Mouse (Mus musculus) v-Abl transformed pro-B cells (cell line): Measurements from ENCODE around the gene Ralgapa1.
"Not testable (repeated sequence)": the region's sequence is repeated elsewhere in the genome, so short reads cannot be mapped to it uniquely, and the experiment has no call there.

Experiments used
- in situ Hi-C, 2 experiments: fragments of 400-800 bp; cut with MboI; formaldehyde crosslinking; loops; one replicate each; pipeline ENCODE4 v1.15.1; 2025; ENCODE audit not compliant: unreplicated experiment in 2 of 2

Ralgapa1 gene

GRCm38 (mm10) chr12:55820119-55820660, 777 bp downstream of the Ralgapa1 start:
- in situ Hi-C loops = loop anchor here in 1 of 2 experiments (10.0 kb wide), 1 partner anchor 95 kb away; no protein-coding TSS in a partner anchor

DNA sequence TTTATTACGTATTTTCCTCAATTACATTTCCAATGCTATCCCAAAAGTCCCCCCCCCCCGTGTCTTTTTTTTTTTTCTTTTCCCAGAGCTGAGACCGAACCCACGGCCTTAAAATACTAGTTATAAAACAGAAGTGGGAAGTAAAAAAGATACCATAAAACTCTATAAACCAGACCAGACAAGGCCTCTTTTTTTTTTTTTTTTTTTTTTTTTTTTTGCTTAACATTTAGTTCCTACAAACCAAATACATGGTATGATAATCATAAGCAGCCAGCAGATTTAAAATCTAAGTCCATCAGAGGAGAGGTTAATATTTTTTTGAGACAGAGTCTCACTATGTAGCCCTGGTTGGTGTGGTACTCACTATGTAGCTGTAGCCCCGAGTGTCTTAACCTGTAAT, 4.5 kb downstream of the Ralgapa1 start:
- in situ Hi-C loops = no loop called here

DNA sequence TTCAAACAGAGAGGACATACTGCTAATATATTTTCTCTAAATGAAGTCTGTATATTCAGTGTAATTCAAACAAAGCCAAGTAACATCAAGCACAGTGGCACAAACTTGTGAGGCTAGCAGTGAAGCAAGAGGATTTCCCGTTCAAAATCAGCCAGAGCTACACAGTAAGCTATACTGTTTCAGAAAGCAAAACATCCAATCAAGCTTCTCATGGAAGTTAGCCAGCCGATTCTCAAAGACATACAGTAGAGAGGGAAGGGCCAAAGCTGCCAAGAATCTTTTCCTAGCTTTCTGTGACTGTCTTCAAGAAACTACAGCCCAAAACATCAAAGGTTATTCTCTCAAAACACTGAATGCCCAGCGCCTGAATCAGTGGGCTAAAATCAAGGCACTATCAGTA, 15.9 kb downstream of the Ralgapa1 start:
- in situ Hi-C loops = no loop called here

GRCm38 (mm10) chr12:55801131-55801530, 19.8 kb downstream of the Ralgapa1 start:
- in situ Hi-C loops = no loop called here

DNA sequence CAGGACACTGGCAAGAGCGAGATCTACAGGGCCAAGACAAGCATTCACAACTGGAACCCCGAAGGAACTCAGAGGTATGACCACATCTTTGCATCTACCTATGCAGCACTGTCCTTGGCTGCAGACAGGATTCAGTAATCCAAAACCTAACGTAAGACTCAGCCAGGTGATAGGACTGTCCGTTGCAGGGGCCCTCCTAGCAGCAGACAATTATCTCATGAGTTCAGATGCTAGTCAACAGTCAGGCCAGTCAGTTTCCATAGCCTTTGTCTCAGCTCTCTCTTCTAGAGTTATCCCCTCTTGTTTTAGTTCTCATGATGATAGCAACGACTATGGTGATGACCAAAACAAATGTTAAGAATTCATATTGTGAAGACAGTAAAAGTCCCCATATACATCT, 20.8 kb downstream of the Ralgapa1 start:
- in situ Hi-C loops = no loop called here

DNA sequence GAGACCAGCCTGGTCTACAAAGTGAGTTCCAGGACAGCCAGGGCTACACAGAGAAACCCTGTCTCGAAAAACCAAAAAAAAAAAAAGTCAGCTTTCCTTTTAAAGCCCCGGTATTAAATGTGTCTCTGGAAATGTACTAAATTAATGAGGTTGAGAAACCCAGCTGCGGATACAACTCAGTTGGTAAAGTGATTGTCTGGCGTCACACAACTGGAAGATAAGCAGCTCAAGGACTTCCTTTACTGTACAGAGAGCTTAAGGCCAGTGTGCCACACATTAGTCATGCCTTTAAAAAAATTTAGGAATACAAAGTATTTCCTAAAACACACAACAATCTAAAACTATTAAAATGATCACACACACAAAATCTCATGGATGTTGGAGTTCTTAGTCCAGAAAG, 22.2 kb downstream of the Ralgapa1 start:
- in situ Hi-C loops = no loop called here

GRCm38 (mm10) chr12:55797103-55797502, 23.9 kb downstream of the Ralgapa1 start:
- in situ Hi-C loops = no loop called here

DNA sequence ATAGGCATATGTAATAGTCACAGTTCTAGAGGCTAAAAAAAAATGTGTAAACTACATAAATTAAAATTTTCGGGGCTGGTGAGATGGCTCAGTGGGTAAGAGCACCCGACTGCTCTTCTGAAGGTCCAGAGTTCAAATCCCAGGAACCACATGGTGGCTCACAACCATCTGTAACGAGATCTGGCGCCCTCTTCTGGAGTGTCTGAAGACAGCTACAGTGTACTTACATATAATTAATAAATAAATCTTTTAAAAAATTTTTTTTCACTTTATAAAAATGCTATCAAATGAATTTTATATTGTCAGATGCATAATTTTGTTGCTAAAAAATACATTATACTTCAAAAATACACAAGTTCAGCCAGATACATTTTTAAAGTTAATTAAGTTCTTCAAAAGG, 26.5 kb downstream of the Ralgapa1 start:
- in situ Hi-C loops = not testable (repeated sequence)

DNA sequence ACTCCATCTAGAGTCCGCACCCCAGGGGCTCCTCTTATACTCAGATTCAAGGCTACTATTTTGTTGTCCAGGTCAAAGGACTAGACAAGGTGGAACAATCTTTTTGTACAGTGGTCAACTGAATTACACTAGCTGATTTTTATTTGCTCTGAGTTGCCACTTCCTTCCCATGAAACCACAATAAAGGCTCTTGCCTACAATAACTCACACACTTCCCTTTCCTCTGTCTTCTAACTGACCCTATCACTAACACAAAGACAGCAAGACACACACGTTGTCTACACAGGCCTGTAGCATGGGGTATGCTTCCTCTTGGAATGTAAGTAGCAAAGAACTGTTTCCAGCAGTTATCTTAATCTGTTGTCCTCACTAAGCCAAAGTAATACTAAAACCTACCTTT, 35.7 kb downstream of the Ralgapa1 start:
- in situ Hi-C loops = no loop called here

DNA sequence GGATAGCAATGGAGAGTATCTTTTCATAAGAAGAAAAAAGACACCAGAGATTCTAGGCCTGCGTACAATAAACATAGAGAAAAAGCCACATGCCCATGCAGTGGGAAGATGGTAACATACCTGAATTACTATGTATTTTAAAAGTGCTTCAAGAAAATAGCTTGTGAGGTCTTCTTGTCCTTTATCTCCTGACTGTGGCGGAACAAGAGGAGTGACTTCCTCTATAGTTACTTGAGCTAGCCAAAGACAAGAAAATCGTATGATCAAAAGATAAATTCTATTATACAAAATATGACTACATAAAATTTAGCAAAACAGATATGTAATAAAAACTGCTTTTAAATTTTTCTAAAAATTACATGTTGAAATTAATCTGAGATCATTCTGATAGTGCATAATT, 38.3 kb downstream of the Ralgapa1 start:
- in situ Hi-C loops = loop anchor here in 1 of 2 experiments (5.0 kb wide), 1 partner anchor 50 kb away; no protein-coding TSS in a partner anchor

- in situ Hi-C loops = loop anchor here (5.0 to 10.0 kb wide), 2 partner anchors 54 to 276 kb away; no protein-coding TSS in a partner anchor
Observed at GRCm38 (mm10) chr12:55778301-55778700, 42.7 kb downstream of the Ralgapa1 start.

- in situ Hi-C loops = loop anchor here (5.0 to 10.0 kb wide), 2 partner anchors 55 to 277 kb away; no protein-coding TSS in a partner anchor
Observed at GRCm38 (mm10) chr12:55777356-55777755, 43.6 kb downstream of the Ralgapa1 start.

DNA sequence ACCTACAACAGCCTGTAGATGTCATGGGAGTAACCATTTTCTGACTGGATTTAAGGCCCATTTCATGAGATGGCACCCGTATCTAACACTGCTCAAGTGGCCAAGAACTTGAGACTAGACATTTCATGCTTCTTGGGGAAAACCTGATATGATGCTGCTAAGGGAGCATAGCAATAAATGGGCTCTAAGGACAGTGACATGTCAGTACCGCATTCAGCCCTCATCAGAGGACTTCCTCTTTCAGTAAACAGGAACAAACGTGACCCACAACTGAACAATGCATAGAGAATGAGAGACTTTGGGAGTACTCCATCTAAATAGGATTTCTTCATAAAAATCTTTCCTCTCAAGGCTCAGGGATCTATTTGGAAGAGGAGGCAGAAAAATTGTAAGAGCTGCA, 46.7 kb downstream of the Ralgapa1 start:
- in situ Hi-C loops = loop anchor here in 1 of 2 experiments (10.0 kb wide), 1 partner anchor 280 kb away; no protein-coding TSS in a partner anchor

DNA sequence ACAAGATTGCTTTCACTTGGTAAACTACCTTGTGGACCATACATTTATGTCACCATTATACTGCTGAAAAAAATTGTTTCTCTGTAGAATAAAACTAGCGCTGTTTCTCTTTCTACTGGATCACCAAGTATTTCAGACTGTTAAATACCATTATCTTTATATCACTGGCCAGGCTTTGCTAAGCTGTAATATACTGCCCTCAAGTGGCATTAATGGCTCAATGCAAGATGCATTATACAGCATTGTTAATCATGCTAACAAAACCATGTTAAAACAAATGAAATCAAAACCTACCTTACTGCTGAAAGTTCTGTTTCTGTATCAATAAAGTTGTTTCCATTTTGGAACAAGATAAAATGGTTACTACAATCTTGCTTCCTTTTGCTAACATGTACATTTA, 100.6 kb downstream of the Ralgapa1 start:
- in situ Hi-C loops = loop anchor here (5.0 to 10.0 kb wide), 4 partner anchors 104 to 403 kb away; partner anchors contain the start of gene Ralgapa1 (in 1 of the 2)

GRCm38 (mm10) chr12:55705881-55706280, 115.1 kb downstream of the Ralgapa1 start:
- in situ Hi-C loops = no loop called here

- in situ Hi-C loops = no loop called here
Observed at GRCm38 (mm10) chr12:55666699-55667098, 154.3 kb downstream of the Ralgapa1 start.

GRCm38 (mm10) chr12:55663194-55663593, 157.8 kb downstream of the Ralgapa1 start:
- in situ Hi-C loops = loop anchor here in 1 of 2 experiments (5.0 kb wide), 1 partner anchor 51 kb away; no protein-coding TSS in a partner anchor

DNA sequence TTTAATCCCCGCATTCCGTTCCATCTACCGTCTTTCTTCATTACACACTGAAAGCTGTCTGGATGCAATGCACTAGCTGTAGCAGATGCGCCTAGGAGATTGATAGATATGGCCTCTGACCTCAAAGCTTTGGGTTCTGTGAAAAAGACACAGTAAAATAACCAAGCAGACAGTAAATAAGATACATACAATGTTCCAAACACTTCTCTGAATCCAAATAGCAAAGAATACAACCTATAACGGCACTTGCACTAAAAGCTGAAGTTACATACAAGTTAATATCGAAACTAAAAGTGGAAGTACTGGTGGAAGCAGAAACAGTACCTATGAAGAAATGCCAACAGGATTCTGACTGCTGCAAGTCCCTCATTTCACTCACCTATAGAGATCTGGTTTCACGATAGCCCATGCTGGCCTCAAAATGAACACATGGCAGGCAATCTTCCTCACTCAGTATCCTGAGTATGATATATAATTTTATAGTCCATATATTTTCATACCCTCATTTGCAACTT, 172.9 kb downstream of the Ralgapa1 start:
- in situ Hi-C loops = no loop called here

DNA sequence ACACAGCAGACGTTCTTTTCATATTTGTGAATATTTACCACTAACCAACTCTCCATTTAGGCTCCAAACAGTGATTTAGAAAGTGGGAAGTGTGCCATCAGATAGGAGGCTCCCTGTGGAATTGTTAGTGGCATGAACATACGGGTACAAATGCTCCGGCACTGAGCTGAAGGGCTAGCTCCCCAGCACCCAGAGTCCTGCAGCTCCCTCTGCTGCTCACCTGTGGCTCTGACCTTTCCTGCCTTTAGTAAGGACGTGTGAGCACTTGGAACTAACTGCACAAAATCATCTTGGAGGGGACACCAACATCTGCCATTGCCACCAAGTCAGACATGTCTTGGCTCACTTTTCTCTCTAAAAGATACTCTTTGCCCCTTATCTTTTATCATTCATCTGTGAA, 194.3 kb downstream of the Ralgapa1 start:
- in situ Hi-C loops = loop anchor here in 1 of 2 experiments (5.0 kb wide), 1 partner anchor 114 kb away; no protein-coding TSS in a partner anchor

DNA sequence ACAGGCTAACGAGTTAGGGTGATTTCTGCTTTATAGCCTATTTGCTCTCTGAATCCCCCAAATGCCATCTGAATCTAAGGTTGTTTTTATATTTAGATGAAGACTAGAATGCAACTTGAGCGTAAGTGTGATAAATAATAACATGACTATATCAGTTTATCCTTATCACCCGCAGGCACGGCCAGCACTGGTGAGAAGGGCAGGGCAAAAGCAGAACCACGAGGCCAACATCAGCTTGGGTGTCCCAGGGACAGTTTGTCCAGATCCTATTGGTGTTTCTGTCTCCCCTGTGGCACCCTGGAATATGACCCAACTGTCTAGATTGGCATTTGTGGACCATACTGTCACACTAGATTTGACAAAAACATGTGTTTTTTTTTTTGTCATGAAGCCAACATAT, 197.7 kb downstream of the Ralgapa1 start:
- in situ Hi-C loops = no loop called here

GRCm38 (mm10) chr12:55622615-55623245, 198.2 kb downstream of the Ralgapa1 start:
- in situ Hi-C loops = no loop called here

DNA sequence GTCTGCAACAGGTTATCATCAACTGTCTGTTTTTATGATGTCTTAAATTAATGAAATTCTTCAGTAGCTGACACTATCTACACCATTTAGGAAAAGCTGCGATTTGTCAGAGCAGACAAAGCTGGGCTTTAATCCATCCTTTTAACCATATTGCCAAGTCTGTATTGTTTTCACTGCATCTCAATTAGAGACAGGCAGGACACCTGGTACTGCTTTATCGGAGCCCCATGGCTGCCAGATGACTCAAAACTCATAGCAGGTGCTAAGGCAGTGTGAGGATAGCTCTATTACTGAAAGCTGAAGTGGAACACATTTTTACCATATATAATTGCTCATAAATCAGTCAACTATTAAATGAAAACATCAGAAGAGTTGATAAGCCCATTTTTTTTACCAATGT, 200.6 kb downstream of the Ralgapa1 start:
- in situ Hi-C loops = no loop called here
